ENCODE assay signal across 9 mouse cellular contexts in genomic region chr7:18872014-18872802, GRCm38 (mm10). TPM values are rescaled to one million over a fixed set of nuclear protein-coding genes. Genes with fewer than 3 reads are reported as not detected.
A peak's percentile ranks its signal among the peaks of the same experiment; 100 is the strongest.
DNase-seq lines count a peak whose midpoint lies in the region; ATAC-seq and TF ChIP-seq lines count a peak whose summit lies in the region.
"Had no signal": no experiment of that assay in that cellular context is flagged by ENCODE, and none has a peak within 500 bp of the region (broad histone marks: within the 10 kb centered on the region; RNA-seq: fewer than 3 reads in every experiment).

No protein-coding gene starts in this region.

- DNase-seq in layer of hippocampus, adult 2 months (ENCODE audit: low spot score in 2 of 2) = no peak
- no peak for DNase-seq in layer of hippocampus, adult 9-11 months
- no peak for DNase-seq in forebrain, embryonic 11.5 days (ENCODE audit: low spot score)
- peak; percentile 65 for DNase-seq in kidney, postnatal 0 days (ENCODE audit: low spot score)
- no peak for DNase-seq in spleen, postnatal 14 days (ENCODE audit: low spot score in 2 of 2)
- DNase-seq in spleen, postnatal 4 days (ENCODE audit: low spot score in 2 of 2) = no peak
- DNase-seq: gastrocnemius, postnatal 10 days had no signal

- H3K9me3 ChIP-seq in forebrain, embryonic 11.5 days (ENCODE audit: control insufficient read depth, low read length) = no peaks in the 10 kb centered on the region
- H3K9me3 ChIP-seq in kidney, postnatal 0 days (replicated peaks; ENCODE audit: low read length) = no peaks in the 10 kb centered on the region
- H3K9me3 ChIP-seq in neural tube, embryonic 12.5 days = 0 out of 2 replicates have a peak, but pooled peaks cover 8% of the 10 kb centered on the region

- H3K4me3 ChIP-seq in layer of hippocampus, adult 2 months = peak overlapping the region; percentile 64
- peak overlapping the region; percentile 34 for H3K4me3 ChIP-seq in forebrain, embryonic 11.5 days (ENCODE audit: low read depth, low read length)
- peak overlapping the region; percentile 35 for H3K4me3 ChIP-seq in kidney, postnatal 0 days (replicated peaks; ENCODE audit: low read depth, low read length)
- H3K4me3 ChIP-seq in neural tube, embryonic 12.5 days = peak overlapping the region; percentile 31

- 33% methylated on average over 13 of the region's 14 CpGs for WGBS in forebrain, embryonic 11.5 days
- WGBS in kidney, postnatal 0 days = 19% methylated on average over 13 of the region's 14 CpGs
- WGBS in neural tube, embryonic 12.5 days = 31% methylated on average over 13 of the region's 14 CpGs

- no peaks in the 10 kb centered on the region for H3K36me3 ChIP-seq in forebrain, embryonic 11.5 days (ENCODE audit: control insufficient read depth, insufficient read depth, low read length)
- H3K36me3 ChIP-seq in kidney, postnatal 0 days (ENCODE audit: insufficient read depth, low read length) = no peaks in the 10 kb centered on the region
- H3K36me3 ChIP-seq in neural tube, embryonic 12.5 days = no peaks in the 10 kb centered on the region

- H3K27ac ChIP-seq in layer of hippocampus, adult 2 months = peak overlapping the region; percentile 72; the same call in 1 of the 2 replicates
- H3K27ac ChIP-seq in forebrain, embryonic 11.5 days (ENCODE audit: low read depth, low read length) = no peak overlapping the region
- no peak overlapping the region for H3K27ac ChIP-seq in kidney, postnatal 0 days
- no peak overlapping the region for H3K27ac ChIP-seq in neural tube, embryonic 12.5 days

- TF ChIP-seq CTCF in layer of hippocampus, adult 2 months (conservative IDR thresholded peaks at IDR 0.05) = no peak
- no peak for TF ChIP-seq CTCF in kidney, postnatal 0 days (IDR thresholded peaks at IDR 0.05; ENCODE audit: low read depth)

- H3K4me2 ChIP-seq in forebrain, embryonic 11.5 days (ENCODE audit: low read depth, low read length, severe bottlenecking) = peak overlapping the region; percentile 75
- peak overlapping the region; percentile 73 for H3K4me2 ChIP-seq in kidney, postnatal 0 days (ENCODE audit: low read length)
- H3K4me2 ChIP-seq in neural tube, embryonic 12.5 days (replicated peaks) = peak overlapping the region; percentile 65

- peak; percentile 72 for ATAC-seq in forebrain, embryonic 11.5 days (replicated peaks; ENCODE audit: low FRiP score)
- peak; percentile 20; the same call in 1 of the 2 replicates for ATAC-seq in kidney, postnatal 0 days (replicated peaks; ENCODE audit: low FRiP score, low read depth)
- peak; percentile 72 for ATAC-seq in neural tube, embryonic 12.5 days (ENCODE audit: low FRiP score, low read depth)
- no peak for ATAC-seq in CD4-positive, CD25-positive, alpha-beta regulatory T cell, adult 4 months

- peak overlapping the region; percentile 45 for H3K9ac ChIP-seq in forebrain, embryonic 11.5 days (ENCODE audit: low read length)
- peak overlapping the region; percentile 19; the same call in 1 of the 2 replicates for H3K9ac ChIP-seq in kidney, postnatal 0 days (ENCODE audit: low read depth, low read length)
- peak overlapping the region; percentile 30; the same call in 1 of the 2 replicates for H3K9ac ChIP-seq in neural tube, embryonic 12.5 days

- no peaks in the 10 kb centered on the region for H3K27me3 ChIP-seq in forebrain, embryonic 11.5 days (ENCODE audit: control insufficient read depth, insufficient read depth, low read length)
- H3K27me3 ChIP-seq in kidney, postnatal 0 days (ENCODE audit: insufficient read depth, low read length) = no peaks in the 10 kb centered on the region; the same call in 1 of the 2 replicates
- no peaks in the 10 kb centered on the region; the same call in 1 of the 2 replicates for H3K27me3 ChIP-seq in neural tube, embryonic 12.5 days (replicated peaks)

- H3K4me1 ChIP-seq in forebrain, embryonic 11.5 days (replicated peaks; ENCODE audit: control insufficient read depth, insufficient read depth, low read length) = 0 out of 2 replicates have a peak, but pooled peaks cover 2% of the 10 kb centered on the region
- no peaks in the 10 kb centered on the region for H3K4me1 ChIP-seq in kidney, postnatal 0 days (replicated peaks; ENCODE audit: insufficient read depth, low read length)
- H3K4me1 ChIP-seq in neural tube, embryonic 12.5 days = no peaks in the 10 kb centered on the region

RNA-seq across cellular contexts. Expression of gene Pglyrp1, which starts 1.1 kb away (rescaled TPM):
- total RNA-seq in layer of hippocampus, adult 2 months (2021) = 10 to 100 TPM; 15.1 to 15.2 TPM
- 0.48 and 0.94 TPM in 2 replicates for polyA plus RNA-seq in forebrain, embryonic 11.5 days (2014; fragmentation: Nextera tagmentation; extraction: Ambion mirVana)
- 2.6 and 3.2 TPM in 2 replicates for polyA plus RNA-seq in kidney, postnatal 0 days (2015; fragmentation: Nextera tagmentation; extraction: Ambion mirVana)
- 3.9 and 4.7 TPM in 2 replicates for polyA plus RNA-seq in neural tube, embryonic 12.5 days (2016; fragmentation: Nextera tagmentation; extraction: Ambion mirVana)
- polyA plus RNA-seq in CD4-positive, CD25-positive, alpha-beta regulatory T cell, adult 4 months (2017; shearing (Covaris generic)) = 100 to 1,000 TPM; 246 to 259 TPM

RNA-seq across cellular contexts. Expression of gene Mill2, which starts 32.4 kb away (rescaled TPM):
- total RNA-seq in layer of hippocampus, adult 2 months (2021) = 1 to 10 TPM; 2.3 to 2.6 TPM
- polyA plus RNA-seq in forebrain, embryonic 11.5 days (2014; fragmentation: Nextera tagmentation; extraction: Ambion mirVana) = 0.09 TPM in 1 of 2 replicates, not detected in the other
- 2.0 and 2.5 TPM in 2 replicates for polyA plus RNA-seq in kidney, postnatal 0 days (2015; fragmentation: Nextera tagmentation; extraction: Ambion mirVana)
- 0.10 and 0.34 TPM in 2 replicates for polyA plus RNA-seq in neural tube, embryonic 12.5 days (2016; fragmentation: Nextera tagmentation; extraction: Ambion mirVana)
- under 1 TPM in 1 of 2 experiments, not detected in 1; 0.22 TPM for polyA plus RNA-seq in CD4-positive, CD25-positive, alpha-beta regulatory T cell, adult 4 months (2017; shearing (Covaris generic))

RNA-seq across cellular contexts. Expression of gene Ccdc61, which starts 38.0 kb away (rescaled TPM):
- total RNA-seq in layer of hippocampus, adult 2 months (2021) = 10 to 100 TPM; 10.9 to 12.6 TPM
- polyA plus RNA-seq in forebrain, embryonic 11.5 days (2014; fragmentation: Nextera tagmentation; extraction: Ambion mirVana) = 32.2 and 32.6 TPM in 2 replicates
- polyA plus RNA-seq in kidney, postnatal 0 days (2015; fragmentation: Nextera tagmentation; extraction: Ambion mirVana) = 22.4 and 26.3 TPM in 2 replicates
- polyA plus RNA-seq in neural tube, embryonic 12.5 days (2016; fragmentation: Nextera tagmentation; extraction: Ambion mirVana) = 32.9 and 34.0 TPM in 2 replicates
- 1 to 10 TPM; 7.6 to 8.9 TPM for polyA plus RNA-seq in CD4-positive, CD25-positive, alpha-beta regulatory T cell, adult 4 months (2017; shearing (Covaris generic))

RNA-seq across cellular contexts. Expression of gene Psg17, which starts 50.8 kb away (rescaled TPM):
- total RNA-seq in layer of hippocampus, adult 2 months (2021) = not detected
- polyA plus RNA-seq in forebrain, embryonic 11.5 days (2014; fragmentation: Nextera tagmentation; extraction: Ambion mirVana) = not detected in 2 replicates
- polyA plus RNA-seq in kidney, postnatal 0 days (2015; fragmentation: Nextera tagmentation; extraction: Ambion mirVana) = 0.13 TPM in 1 of 2 replicates, not detected in the other
- polyA plus RNA-seq in neural tube, embryonic 12.5 days (2016; fragmentation: Nextera tagmentation; extraction: Ambion mirVana) = not detected in 2 replicates
- not detected for polyA plus RNA-seq in CD4-positive, CD25-positive, alpha-beta regulatory T cell, adult 4 months (2017; shearing (Covaris generic))
- total RNA-seq: gastrocnemius, postnatal 10 days had no signal

RNA-seq across cellular contexts. Expression of gene Nova2, which starts 53.5 kb away (rescaled TPM):
- 10 to 100 TPM; 82.7 to 85.4 TPM for total RNA-seq in layer of hippocampus, adult 2 months (2021)
- polyA plus RNA-seq in forebrain, embryonic 11.5 days (2014; fragmentation: Nextera tagmentation; extraction: Ambion mirVana) = 6.9 and 8.3 TPM in 2 replicates
- polyA plus RNA-seq in kidney, postnatal 0 days (2015; fragmentation: Nextera tagmentation; extraction: Ambion mirVana) = 0.55 and 0.58 TPM in 2 replicates
- 12.1 and 12.6 TPM in 2 replicates for polyA plus RNA-seq in neural tube, embryonic 12.5 days (2016; fragmentation: Nextera tagmentation; extraction: Ambion mirVana)
- not detected for polyA plus RNA-seq in CD4-positive, CD25-positive, alpha-beta regulatory T cell, adult 4 months (2017; shearing (Covaris generic))

Comparison
In these comparisons a context has a peak if more than half of its experiments do, and no peak if none do; other contexts are left out.
1. RNA of gene Pglyrp1, which starts 1.1 kb away (polyA plus RNA-seq): 246 to 259 TPM in CD4-positive, CD25-positive, alpha-beta regulatory T cell, adult 4 months; 3.9 to 4.7 TPM in neural tube, embryonic 12.5 days, 2.6 to 3.2 TPM in kidney, postnatal 0 days and 0.48 to 0.94 TPM in forebrain, embryonic 11.5 days; every median in the first group is over 10 times any median in the second.
2. Peak in every context shown above with its lines, with median percentiles within 50 percentile points of each other: H3K4me3 ChIP-seq, H3K4me2 ChIP-seq and H3K9ac ChIP-seq.